Mouse (Mus musculus): ENCODE measurements around the gene Ppp1r14c. TPM values are rescaled to one million over a fixed set of nuclear protein-coding genes. Genes with fewer than 3 reads are reported as not detected.

The Ppp1r14c gene
- polyA plus RNA-seq, 1 experiment from 2014 or later = 0.08 TPM

DNA sequence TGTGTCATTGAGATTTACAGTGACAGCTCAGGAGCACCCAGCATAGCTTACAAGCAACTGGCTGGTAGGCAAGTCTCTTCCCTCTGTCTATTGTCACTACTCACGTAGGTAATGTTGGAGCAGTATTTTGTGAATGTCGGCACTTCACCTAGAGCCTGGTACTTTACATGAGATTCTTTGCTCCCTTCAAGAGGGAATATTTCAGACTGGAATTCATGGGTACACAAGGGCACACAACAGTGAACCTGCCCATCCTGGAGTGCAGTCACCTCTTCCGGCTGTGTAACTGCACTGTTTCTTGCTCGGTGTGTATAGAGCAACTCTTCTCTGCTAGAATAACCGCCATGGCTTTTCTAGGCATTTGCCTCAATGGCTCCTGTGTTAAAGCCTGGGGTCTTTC is 82.8 kb downstream of the Ppp1r14c start:
- H3K4me2 ChIP-seq (ENCODE audit: low read depth, low read length) = no peak overlapping the region
- H3K27me3 ChIP-seq (ENCODE audit: insufficient read depth, low read length) = no peaks in the 10 kb centered on the region
- 79% methylated on average over 5 of the region's 5 CpGs for WGBS (ENCODE audit: insufficient replicate concordance)
- H3K4me1 ChIP-seq (ENCODE audit: insufficient read depth) = no peaks in the 10 kb centered on the region
- no peaks in the 10 kb centered on the region for H3K36me3 ChIP-seq (replicated peaks; ENCODE audit: insufficient read depth, low read length)
- no peak overlapping the region for H3K27ac ChIP-seq (ENCODE audit: low read depth)
- TF ChIP-seq EP300 (IDR thresholded peaks at IDR 0.05; ENCODE audit: low read depth) (no peak), CTCF (IDR thresholded peaks at IDR 0.05; ENCODE audit: low read depth) (no peak)
- H3K4me3 ChIP-seq (ENCODE audit: low read depth, low read length) = no peak overlapping the region
- no peak for DNase-seq
- ATAC-seq = no peak
- no peaks in the 10 kb centered on the region for H3K9me3 ChIP-seq (ENCODE audit: low read length)
- no peak overlapping the region for H3K9ac ChIP-seq (replicated peaks)

DNA sequence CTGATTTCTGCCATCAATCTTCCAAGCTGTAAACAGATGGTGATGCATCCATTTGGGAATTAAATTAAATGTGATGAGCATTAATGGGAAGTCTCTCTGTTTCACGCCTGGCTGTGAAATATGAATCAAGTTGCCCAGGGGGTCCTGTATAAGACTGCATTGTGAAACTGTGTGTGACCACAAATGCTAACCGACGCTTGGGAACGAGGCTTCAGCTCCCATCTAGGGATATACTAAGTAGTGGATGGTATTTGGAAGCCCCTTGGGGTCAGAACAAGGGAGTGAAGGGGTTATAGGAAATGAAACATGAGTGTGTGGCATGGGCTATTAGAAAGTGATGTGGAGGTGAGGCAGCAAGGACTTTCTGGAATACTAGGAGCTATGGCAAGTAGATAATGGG is 86.1 kb downstream of the Ppp1r14c start:
- no peak overlapping the region for H3K27ac ChIP-seq (ENCODE audit: low read depth)
- no peak overlapping the region for H3K4me3 ChIP-seq (ENCODE audit: low read depth, low read length)
- TF ChIP-seq EP300 (IDR thresholded peaks at IDR 0.05; ENCODE audit: low read depth) (no peak), CTCF (IDR thresholded peaks at IDR 0.05; ENCODE audit: low read depth) (no peak)
- H3K9ac ChIP-seq (replicated peaks) = no peak overlapping the region
- no peak overlapping the region for H3K4me2 ChIP-seq (ENCODE audit: low read depth, low read length)
- no peaks in the 10 kb centered on the region for H3K36me3 ChIP-seq (replicated peaks; ENCODE audit: insufficient read depth, low read length)
- no peaks in the 10 kb centered on the region for H3K9me3 ChIP-seq (ENCODE audit: low read length)
- no peak for ATAC-seq
- DNase-seq = no peak
- H3K4me1 ChIP-seq (ENCODE audit: insufficient read depth) = no peaks in the 10 kb centered on the region
- no peaks in the 10 kb centered on the region for H3K27me3 ChIP-seq (ENCODE audit: insufficient read depth, low read length)
- WGBS (ENCODE audit: insufficient replicate concordance) = 69% methylated on average over 4 of the region's 4 CpGs

- no peaks in the 10 kb centered on the region for H3K9me3 ChIP-seq (ENCODE audit: low read length)
- H3K36me3 ChIP-seq (replicated peaks; ENCODE audit: insufficient read depth, low read length) = no peaks in the 10 kb centered on the region
- H3K4me3 ChIP-seq (ENCODE audit: low read depth, low read length) = no peak overlapping the region
- ATAC-seq (no peak), DNase-seq (no peak)
- WGBS (ENCODE audit: insufficient replicate concordance) = 57% methylated on average over 3 of the region's 3 CpGs
- no peaks in the 10 kb centered on the region for H3K4me1 ChIP-seq (ENCODE audit: insufficient read depth)
- H3K9ac ChIP-seq (replicated peaks) = no peak overlapping the region
- no peak overlapping the region for H3K27ac ChIP-seq (ENCODE audit: low read depth)
- no peak overlapping the region for H3K4me2 ChIP-seq (ENCODE audit: low read depth, low read length)
- H3K27me3 ChIP-seq (ENCODE audit: insufficient read depth, low read length) = no peaks in the 10 kb centered on the region
- TF ChIP-seq EP300 (IDR thresholded peaks at IDR 0.05; ENCODE audit: low read depth) (no peak), CTCF (IDR thresholded peaks at IDR 0.05; ENCODE audit: low read depth) (no peak)
Observed at GRCm38 (mm10) chr10:3452822-3453475, 87.1 kb downstream of the Ppp1r14c start.

- no peak for TF ChIP-seq CTCF (IDR thresholded peaks at IDR 0.05; ENCODE audit: low read depth)
- no peak for TF ChIP-seq EP300 (IDR thresholded peaks at IDR 0.05; ENCODE audit: low read depth)
- Histone ChIP-seq H3K4me1 (ENCODE audit: insufficient read depth) (no peaks in the 10 kb centered on the region), H3K27ac (ENCODE audit: low read depth) (no peak overlapping the region), H3K36me3 (replicated peaks; ENCODE audit: insufficient read depth, low read length) (no peaks in the 10 kb centered on the region), H3K9me3 (ENCODE audit: low read length) (no peaks in the 10 kb centered on the region), H3K27me3 (ENCODE audit: insufficient read depth, low read length) (no peaks in the 10 kb centered on the region), H3K4me3 (ENCODE audit: low read depth, low read length) (no peak overlapping the region), H3K9ac (replicated peaks) (no peak overlapping the region), H3K4me2 (ENCODE audit: low read depth, low read length) (no peak overlapping the region)
- DNase-seq = no peak
- 87% methylated on average over 1 of the region's 1 CpGs for WGBS (ENCODE audit: insufficient replicate concordance)
- ATAC-seq = no peak
Observed at GRCm38 (mm10) chr10:3458686-3459085, 92.8 kb downstream of the Ppp1r14c start.

DNA sequence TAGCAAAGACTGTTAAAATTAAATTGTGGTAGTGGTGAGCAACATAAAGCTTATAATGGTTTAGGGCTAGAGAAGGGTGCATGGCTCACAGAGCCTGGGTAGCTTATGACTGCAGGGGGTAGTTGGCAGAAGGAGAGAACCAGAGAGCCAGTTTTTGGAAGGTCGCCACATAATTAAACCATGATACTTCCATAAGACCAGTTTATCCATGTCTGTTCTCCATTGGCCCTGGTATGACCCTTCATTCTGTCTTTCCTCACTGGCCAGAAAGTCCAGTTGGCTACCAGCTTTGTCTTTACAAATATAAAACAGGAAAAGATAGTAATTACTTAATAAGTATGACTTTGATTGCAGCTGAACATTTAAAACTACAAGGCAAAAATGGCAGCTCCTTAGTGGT is 95.0 kb downstream of the Ppp1r14c start:
- TF ChIP-seq CTCF (IDR thresholded peaks at IDR 0.05; ENCODE audit: low read depth) = no peak
- no peak for TF ChIP-seq EP300 (IDR thresholded peaks at IDR 0.05; ENCODE audit: low read depth)
- no peak overlapping the region for H3K4me2 ChIP-seq (ENCODE audit: low read depth, low read length)
- 75% methylated on average over 1 of the region's 1 CpGs for WGBS (ENCODE audit: insufficient replicate concordance)
- no peaks in the 10 kb centered on the region for H3K36me3 ChIP-seq (replicated peaks; ENCODE audit: insufficient read depth, low read length)
- no peak overlapping the region for H3K4me3 ChIP-seq (ENCODE audit: low read depth, low read length)
- DNase-seq = no peak
- no peaks in the 10 kb centered on the region for H3K9me3 ChIP-seq (ENCODE audit: low read length)
- H3K4me1 ChIP-seq (ENCODE audit: insufficient read depth) = no peaks in the 10 kb centered on the region
- no peak for ATAC-seq
- no peak overlapping the region for H3K27ac ChIP-seq (ENCODE audit: low read depth)
- H3K9ac ChIP-seq (replicated peaks) = no peak overlapping the region
- H3K27me3 ChIP-seq (ENCODE audit: insufficient read depth, low read length) = no peaks in the 10 kb centered on the region

GRCm38 (mm10) chr10:3466135-3466626 is 100.3 kb downstream of the Ppp1r14c start:
- H3K4me2 ChIP-seq (ENCODE audit: low read depth, low read length) = no peak overlapping the region
- 77% methylated on average over 4 of the region's 4 CpGs for WGBS (ENCODE audit: insufficient replicate concordance)
- no peaks in the 10 kb centered on the region for H3K9me3 ChIP-seq (ENCODE audit: low read length)
- H3K4me3 ChIP-seq (ENCODE audit: low read depth, low read length) = no peak overlapping the region
- DNase-seq (no peak), ATAC-seq (no peak)
- no peak overlapping the region for H3K27ac ChIP-seq (ENCODE audit: low read depth)
- H3K4me1 ChIP-seq (ENCODE audit: insufficient read depth) = no peaks in the 10 kb centered on the region
- no peak overlapping the region for H3K9ac ChIP-seq (replicated peaks)
- no peaks in the 10 kb centered on the region for H3K27me3 ChIP-seq (ENCODE audit: insufficient read depth, low read length)
- no peaks in the 10 kb centered on the region for H3K36me3 ChIP-seq (replicated peaks; ENCODE audit: insufficient read depth, low read length)
- TF ChIP-seq EP300 (IDR thresholded peaks at IDR 0.05; ENCODE audit: low read depth) = no peak
- no peak for TF ChIP-seq CTCF (IDR thresholded peaks at IDR 0.05; ENCODE audit: low read depth)

Data from liver, postnatal 0 days (tissue).